Mouse (Mus musculus): Measurements from ENCODE around the gene Rrbp1. TPM values are rescaled to one million over a fixed set of nuclear protein-coding genes. Genes with fewer than 3 reads are reported as not detected.

Rrbp1 gene
- 42.7 and 48.6 TPM in 2 replicates for polyA plus RNA-seq (2016; fragmentation: Nextera tagmentation; extraction: Ambion mirVana)

DNA sequence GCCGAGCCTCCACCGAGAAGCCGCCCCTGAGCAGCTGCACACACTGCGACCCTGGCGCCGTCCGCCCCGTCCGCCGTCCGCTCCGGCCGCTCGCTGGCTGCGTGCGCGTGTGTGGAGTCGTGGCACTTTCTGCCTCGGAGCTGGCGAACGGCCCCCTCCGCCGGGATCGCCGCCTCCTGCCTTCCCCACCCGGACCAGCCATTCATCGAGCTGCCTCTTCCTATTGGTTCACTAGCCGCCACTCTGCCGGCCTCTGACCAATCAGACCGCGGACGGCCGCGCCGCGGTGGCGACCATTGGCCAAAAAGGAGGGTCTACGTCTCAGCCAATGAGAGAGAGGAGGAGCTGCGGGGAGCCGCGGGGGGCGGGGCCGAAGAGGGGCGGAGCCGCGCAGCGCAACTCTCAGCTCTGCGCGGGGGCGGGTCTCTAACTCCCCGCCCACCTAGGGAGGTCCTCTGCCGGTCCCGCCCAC is at the start of gene Rrbp1:
Rrbp1 (minus strand) TSS at position 184 of the 472 bp plus-strand sequence.
- H3K27me3 ChIP-seq (replicated peaks): no peaks in the 10 kb centered on the region
- peak within 1 kb of the TSS; percentile 83 for H3K27ac ChIP-seq
- H3K4me1 ChIP-seq: 0 out of 2 replicates have a peak, but pooled peaks cover 18% of the 10 kb centered on the region
- ATAC-seq (ENCODE audit: low FRiP score, low read depth): peak; percentile 98
- no peaks in the 10 kb centered on the region for H3K9me3 ChIP-seq
- peak within 1 kb of the TSS; percentile 91 for H3K4me3 ChIP-seq
- 0% methylated on average over 53 of the region's 53 CpGs for WGBS
- peak within 1 kb of the TSS; percentile 72 for H3K4me2 ChIP-seq (replicated peaks)
- peak within 1 kb of the TSS; percentile 87 for H3K9ac ChIP-seq
- no peaks in the 10 kb centered on the region for H3K36me3 ChIP-seq

DNA sequence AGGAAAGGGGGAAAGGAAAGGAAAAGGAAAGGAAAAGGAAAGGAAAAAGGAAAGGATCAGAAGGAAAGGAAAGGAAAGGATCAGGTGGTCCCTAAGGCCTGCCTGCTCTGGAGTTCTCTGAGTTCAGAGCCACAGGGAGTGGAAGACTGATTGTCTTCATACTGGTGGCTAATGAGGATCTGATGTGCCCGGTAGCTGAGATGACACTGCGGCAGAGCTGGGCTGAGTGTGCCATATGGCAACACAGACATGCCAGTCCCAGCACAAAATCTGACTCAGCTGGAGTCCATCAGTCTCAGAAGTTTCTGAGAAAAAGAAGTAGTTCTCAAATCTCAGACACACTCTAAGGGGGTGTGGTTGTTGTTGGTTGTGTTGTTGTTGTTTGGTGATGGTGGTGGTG is 46.7 kb upstream of the Rrbp1 start:
- no peak overlapping the region for H3K4me3 ChIP-seq

DNA sequence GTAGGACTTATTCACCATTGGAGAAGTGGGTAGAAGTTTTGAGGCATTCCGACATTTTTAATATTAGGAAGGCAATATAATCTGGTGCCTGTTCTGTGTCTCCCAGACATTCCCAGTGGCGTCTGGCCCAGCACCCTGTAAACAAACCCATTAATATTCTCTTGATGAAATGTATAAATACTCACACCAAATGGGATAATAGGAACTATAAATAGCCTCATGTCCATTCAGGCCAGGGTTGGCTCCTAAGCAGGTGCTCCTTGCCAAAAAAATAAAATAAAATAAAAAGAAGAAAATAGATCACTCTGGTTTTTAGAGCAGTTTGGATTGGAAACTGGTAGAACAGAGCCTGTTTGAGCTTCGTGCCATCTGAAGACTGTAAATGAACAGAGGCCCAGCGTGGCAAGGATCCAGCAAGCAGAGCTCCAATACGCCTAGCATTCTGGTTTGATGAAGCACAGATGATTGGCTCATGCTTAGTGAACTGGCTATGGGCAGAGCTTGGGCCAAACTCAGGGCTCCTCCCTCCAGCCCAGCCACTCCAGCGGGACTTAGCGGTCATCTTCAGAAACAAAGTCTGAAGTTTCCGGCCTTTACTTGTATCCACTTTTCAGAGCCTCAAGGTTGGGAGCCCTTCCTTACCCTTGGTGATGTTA is 41.5 kb upstream of the Rrbp1 start:
- H3K36me3 ChIP-seq: no peaks in the 10 kb centered on the region
- ATAC-seq (ENCODE audit: low FRiP score, low read depth): no peak
- WGBS: 91% methylated on average over 8 of the region's 8 CpGs

More for the DNA sequence above, 46.7 kb upstream of the Rrbp1 start:
- Histone ChIP-seq H3K9me3 (no peaks in the 10 kb centered on the region), H3K36me3 (no peaks in the 10 kb centered on the region), H3K27ac (no peak overlapping the region), H3K9ac (no peak overlapping the region), H3K27me3 (replicated peaks) (no peaks in the 10 kb centered on the region), H3K4me1 (no peaks in the 10 kb centered on the region), H3K4me2 (replicated peaks) (no peak overlapping the region)
- 83% methylated on average over 2 of the region's 2 CpGs for WGBS
- ATAC-seq (ENCODE audit: low FRiP score, low read depth): no peak

DNA sequence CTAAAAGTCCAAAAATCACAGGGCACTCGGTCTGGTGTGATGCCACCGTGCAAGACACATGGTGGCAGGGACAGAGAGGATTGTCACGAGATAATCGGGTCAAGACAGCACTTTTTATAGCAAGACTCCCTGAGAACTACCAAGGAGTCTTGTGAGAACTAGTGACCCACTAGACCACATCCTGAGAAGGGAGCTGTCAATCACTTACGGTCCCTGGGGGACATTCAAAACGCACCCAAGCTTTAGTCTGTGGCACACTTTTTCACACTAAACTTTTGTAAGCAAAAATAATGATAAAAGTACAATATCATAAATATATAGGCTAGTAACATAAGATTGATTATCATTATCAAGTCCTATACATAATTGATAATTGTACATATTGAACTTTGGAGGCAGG is 39.8 kb upstream of the Rrbp1 start:
- Histone ChIP-seq H3K27me3 (replicated peaks) (no peaks in the 10 kb centered on the region), H3K4me3 (no peak overlapping the region), H3K9ac (no peak overlapping the region), H3K4me2 (replicated peaks) (no peak overlapping the region), H3K9me3 (no peaks in the 10 kb centered on the region), H3K36me3 (no peaks in the 10 kb centered on the region), H3K4me1 (no peaks in the 10 kb centered on the region), H3K27ac (no peak overlapping the region)
- ATAC-seq (ENCODE audit: low FRiP score, low read depth): no peak
- 95% methylated on average over 6 of the region's 6 CpGs for WGBS

More for the DNA sequence above, 41.5 kb upstream of the Rrbp1 start:
- H3K9me3 ChIP-seq: no peaks in the 10 kb centered on the region
- H3K4me2 ChIP-seq (replicated peaks): no peak overlapping the region
- H3K4me3 ChIP-seq: no peak overlapping the region
- H3K4me1 ChIP-seq: no peaks in the 10 kb centered on the region
- H3K27ac ChIP-seq: no peak overlapping the region
- no peak overlapping the region for H3K9ac ChIP-seq
- H3K27me3 ChIP-seq (replicated peaks): no peaks in the 10 kb centered on the region

DNA sequence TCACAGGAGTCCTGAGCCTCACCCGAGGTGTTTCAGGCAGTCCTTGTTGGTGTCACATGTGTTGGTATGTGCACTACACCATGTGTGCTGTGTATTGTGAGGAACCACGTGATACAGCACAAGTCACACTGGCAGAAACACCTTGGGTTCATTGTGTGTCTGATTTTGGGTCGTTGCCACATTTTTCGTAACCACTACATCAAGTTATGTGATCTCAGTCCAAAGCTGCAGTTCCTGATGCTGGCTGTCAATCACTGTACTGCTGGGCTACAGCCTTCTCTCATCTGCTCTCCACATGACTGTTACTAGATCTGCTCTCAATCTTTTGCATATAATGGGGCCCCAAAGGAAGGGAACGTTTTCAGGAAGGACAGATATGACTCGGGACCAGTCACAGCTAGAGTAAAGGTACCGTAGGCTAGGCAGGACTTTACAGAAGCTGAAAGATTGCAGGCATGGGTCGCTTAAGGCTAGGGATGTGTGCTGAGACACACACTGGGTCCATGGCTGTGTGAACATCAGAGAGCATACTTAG is 39.1 kb upstream of the Rrbp1 start:
- no peak for ATAC-seq (ENCODE audit: low FRiP score, low read depth)
- Histone ChIP-seq H3K4me2 (replicated peaks) (no peak overlapping the region), H3K4me3 (no peak overlapping the region), H3K27ac (no peak overlapping the region), H3K36me3 (no peaks in the 10 kb centered on the region), H3K27me3 (replicated peaks) (no peaks in the 10 kb centered on the region), H3K9me3 (no peaks in the 10 kb centered on the region), H3K4me1 (no peaks in the 10 kb centered on the region), H3K9ac (no peak overlapping the region)
- 84% methylated on average over 8 of the region's 8 CpGs for WGBS

DNA sequence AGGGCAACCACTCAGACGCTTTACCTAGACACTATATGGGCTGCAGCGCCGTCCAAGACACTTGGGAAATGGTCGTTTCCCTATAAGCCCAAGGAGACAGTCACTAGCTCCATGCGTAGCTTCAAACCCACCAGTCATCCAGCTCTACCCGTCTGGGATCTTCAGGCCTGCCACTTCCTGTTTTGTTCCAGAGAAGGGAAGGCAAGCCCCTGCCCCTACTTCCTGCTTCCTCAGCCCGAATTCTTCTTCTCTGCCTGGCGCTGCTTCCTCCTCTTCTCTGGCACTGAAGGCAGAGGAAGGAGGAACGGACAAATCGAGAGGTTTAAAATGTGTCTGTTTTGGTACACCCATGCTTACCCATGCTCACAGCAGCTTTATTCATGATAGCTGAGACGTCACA is 35.9 kb upstream of the Rrbp1 start:
- no peak overlapping the region for H3K27ac ChIP-seq
- H3K9ac ChIP-seq: no peak overlapping the region
- ATAC-seq (ENCODE audit: low FRiP score, low read depth): no peak
- no peaks in the 10 kb centered on the region for H3K4me1 ChIP-seq
- peaks cover 15% of the 10 kb centered on the region for H3K9me3 ChIP-seq
- H3K4me3 ChIP-seq: no peak overlapping the region
- 79% methylated on average over 11 of the region's 11 CpGs for WGBS
- no peaks in the 10 kb centered on the region for H3K27me3 ChIP-seq (replicated peaks)
- no peaks in the 10 kb centered on the region for H3K36me3 ChIP-seq
- no peak overlapping the region for H3K4me2 ChIP-seq (replicated peaks)

DNA sequence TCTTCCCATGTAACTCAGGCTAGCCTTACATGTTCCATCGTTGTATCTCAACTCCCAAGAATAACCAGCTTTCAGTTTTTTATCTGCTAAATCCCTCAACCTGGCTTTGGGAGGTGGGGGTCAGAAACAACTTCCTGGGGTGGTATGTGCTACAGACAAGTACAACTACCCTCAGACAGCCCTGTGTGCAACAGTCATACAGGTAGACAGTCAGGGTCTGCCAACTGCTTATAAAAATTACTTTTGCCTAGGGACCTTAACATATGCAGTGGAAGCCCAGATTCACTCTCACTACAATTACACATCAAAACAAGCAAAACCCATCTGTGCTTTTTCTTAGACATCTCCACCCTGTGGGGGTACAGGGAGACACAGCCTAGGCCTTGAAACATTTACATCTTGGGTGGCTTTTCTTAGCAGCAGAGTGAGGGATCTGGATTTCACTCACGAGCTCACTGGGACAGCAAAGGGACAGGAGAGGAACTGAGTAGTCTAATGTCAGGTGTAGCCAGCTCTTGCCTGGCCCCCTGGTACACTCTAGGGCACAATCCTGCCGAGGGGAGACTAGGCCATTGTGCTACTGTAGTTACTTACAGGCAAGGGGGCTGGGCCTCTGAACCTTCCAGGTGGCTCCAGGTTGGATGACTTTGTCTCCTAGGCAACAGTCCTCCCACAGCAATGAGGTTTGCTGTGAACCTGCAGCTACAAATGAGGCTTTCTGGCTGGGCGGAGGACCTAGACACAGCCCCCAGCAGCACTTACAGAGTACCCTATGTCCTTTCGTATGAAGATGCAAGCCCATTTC is 34.9 kb upstream of the Rrbp1 start:
- Histone ChIP-seq H3K4me2 (replicated peaks) (no peak overlapping the region), H3K4me3 (no peak overlapping the region), H3K36me3 (no peaks in the 10 kb centered on the region), H3K9ac (no peak overlapping the region), H3K9me3 (peaks cover 17% of the 10 kb centered on the region), H3K27ac (no peak overlapping the region), H3K27me3 (replicated peaks) (no peaks in the 10 kb centered on the region), H3K4me1 (no peaks in the 10 kb centered on the region)
- 67% methylated on average over 5 of the region's 5 CpGs for WGBS
- ATAC-seq (ENCODE audit: low FRiP score, low read depth): no peak

DNA sequence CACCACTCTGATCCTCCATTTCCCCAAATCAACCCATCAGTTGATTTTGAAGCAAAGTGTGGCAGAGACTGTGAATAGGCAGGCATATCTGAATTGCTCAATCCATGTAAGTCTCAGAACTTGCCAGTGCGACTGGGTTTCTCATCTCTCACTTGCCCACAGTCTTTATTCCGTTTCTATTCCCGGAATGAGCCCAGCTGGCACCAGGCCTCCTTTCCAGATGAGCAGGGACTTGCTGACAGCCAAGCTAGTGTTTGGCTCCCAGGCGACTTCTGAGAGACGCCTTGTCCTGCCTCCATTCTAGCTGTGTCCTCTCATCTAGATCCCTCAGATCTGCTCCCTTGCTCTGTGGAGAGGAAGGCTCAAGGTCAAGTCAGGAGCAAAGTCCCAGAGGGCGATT is 33.7 kb upstream of the Rrbp1 start:
- Histone ChIP-seq H3K9me3 (peaks cover 17% of the 10 kb centered on the region), H3K27ac (no peak overlapping the region), H3K9ac (no peak overlapping the region), H3K4me2 (replicated peaks) (no peak overlapping the region), H3K4me3 (no peak overlapping the region), H3K4me1 (no peaks in the 10 kb centered on the region), H3K27me3 (replicated peaks) (no peaks in the 10 kb centered on the region), H3K36me3 (no peaks in the 10 kb centered on the region)
- ATAC-seq (ENCODE audit: low FRiP score, low read depth): no peak
- 83% methylated on average over 6 of the region's 6 CpGs for WGBS

DNA sequence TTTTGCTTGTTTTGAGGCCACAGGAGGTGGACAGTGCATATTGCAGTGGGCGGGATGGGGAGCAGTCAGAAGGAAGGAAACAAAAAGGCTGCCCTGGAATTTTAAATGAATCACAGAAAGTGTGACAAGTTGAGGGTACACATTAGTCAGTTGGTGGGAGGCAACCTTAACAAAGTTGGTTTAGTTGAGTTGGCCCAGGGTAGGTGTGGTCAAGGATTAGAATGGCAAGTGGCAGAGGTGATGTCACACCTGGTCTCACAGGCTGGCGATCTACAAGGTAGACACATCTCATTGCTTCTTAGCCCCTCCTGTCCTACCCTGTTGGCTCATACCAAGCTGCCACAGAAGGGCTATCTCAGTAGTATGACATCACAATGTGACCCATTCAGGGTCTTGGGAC is 21.6 kb upstream of the Rrbp1 start, which contains the start of gene Banf2:
Banf2 (plus strand) TSS at position 396 of the 400 bp plus-strand sequence.
- no peak within 1 kb of the TSS for H3K9ac ChIP-seq
- no peak for ATAC-seq (ENCODE audit: low FRiP score, low read depth)
- no peak within 1 kb of the TSS for H3K4me3 ChIP-seq
- no peaks in the 10 kb centered on the region for H3K36me3 ChIP-seq
- H3K27me3 ChIP-seq (replicated peaks): no peaks in the 10 kb centered on the region
- WGBS: 88% methylated on average over 2 of the region's 2 CpGs
- H3K4me2 ChIP-seq (replicated peaks): no peak within 1 kb of the TSS
- no peaks in the 10 kb centered on the region for H3K4me1 ChIP-seq
- no peak within 1 kb of the TSS for H3K27ac ChIP-seq
- H3K9me3 ChIP-seq: no peaks in the 10 kb centered on the region

DNA sequence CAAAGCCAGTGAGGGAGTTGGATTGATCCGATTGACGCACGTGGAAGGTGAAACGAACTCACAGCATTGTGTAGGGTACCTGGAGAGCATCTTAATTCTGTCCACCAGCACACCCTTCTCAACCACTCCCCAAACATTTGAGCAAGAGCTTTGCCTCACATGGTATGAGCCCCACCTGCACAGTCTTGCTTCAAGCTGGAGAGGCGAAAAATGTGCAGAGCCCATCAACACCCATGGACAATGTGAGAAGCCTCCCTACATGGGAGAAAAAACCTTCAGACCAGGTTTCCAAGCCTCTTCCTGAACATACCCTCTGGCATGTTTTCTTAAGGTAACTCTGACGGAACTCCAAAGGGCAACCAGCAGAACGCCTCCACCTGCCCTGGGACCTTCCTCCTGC is 19.7 kb upstream of the Rrbp1 start:
- Histone ChIP-seq H3K36me3 (no peaks in the 10 kb centered on the region), H3K4me3 (no peak overlapping the region), H3K4me1 (no peaks in the 10 kb centered on the region), H3K9me3 (no peaks in the 10 kb centered on the region), H3K9ac (no peak overlapping the region), H3K4me2 (replicated peaks) (no peak overlapping the region), H3K27ac (no peak overlapping the region), H3K27me3 (replicated peaks) (no peaks in the 10 kb centered on the region)
- ATAC-seq (ENCODE audit: low FRiP score, low read depth): no peak
- WGBS: 88% methylated on average over 7 of the region's 7 CpGs

DNA sequence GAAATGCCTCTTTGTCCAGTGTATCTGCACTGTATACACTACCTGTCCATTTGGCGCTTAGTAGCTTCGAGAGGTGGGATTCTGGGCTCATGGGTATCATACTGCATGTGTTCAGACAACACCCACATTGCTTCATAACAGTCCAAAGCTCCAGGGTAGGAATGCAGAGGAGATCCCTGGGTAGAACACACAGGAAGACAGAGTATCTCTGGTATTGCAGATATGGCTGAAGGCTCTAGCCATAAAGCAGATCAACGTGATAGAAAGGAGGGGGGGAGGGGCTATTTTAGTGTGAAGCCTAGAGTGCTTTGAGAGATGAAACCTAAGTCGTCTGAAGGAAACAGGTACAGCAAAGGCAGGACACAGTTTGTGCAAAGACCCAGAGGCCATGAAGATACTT is 15.4 kb upstream of the Rrbp1 start:
- H3K4me2 ChIP-seq (replicated peaks): no peak overlapping the region
- H3K9me3 ChIP-seq: no peaks in the 10 kb centered on the region
- no peak overlapping the region for H3K9ac ChIP-seq
- no peak for ATAC-seq (ENCODE audit: low FRiP score, low read depth)
- no peaks in the 10 kb centered on the region for H3K27me3 ChIP-seq (replicated peaks)
- no peaks in the 10 kb centered on the region for H3K36me3 ChIP-seq
- H3K27ac ChIP-seq: no peak overlapping the region
- WGBS: 77% methylated on average over 4 of the region's 4 CpGs
- no peaks in the 10 kb centered on the region for H3K4me1 ChIP-seq
- H3K4me3 ChIP-seq: no peak overlapping the region

DNA sequence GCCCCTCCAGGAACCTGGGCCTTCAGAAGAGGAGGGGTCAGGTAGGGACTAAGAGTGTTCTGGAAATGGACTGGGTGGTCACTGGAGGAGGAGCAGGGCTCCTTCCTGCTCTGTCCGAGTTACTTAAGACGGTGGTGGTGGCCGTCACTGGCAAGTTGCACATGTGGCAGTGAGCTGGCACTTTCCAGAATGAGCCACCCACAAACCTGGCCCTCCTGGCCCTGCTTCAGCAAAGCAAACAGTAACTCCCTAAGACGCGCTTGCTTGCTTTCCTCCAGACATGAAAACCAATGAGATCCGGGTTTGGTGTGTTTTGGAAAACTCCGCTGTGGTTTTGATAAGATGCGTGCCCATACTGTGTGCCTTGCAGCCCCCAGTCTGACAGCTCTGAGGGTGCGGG is 14.3 kb upstream of the Rrbp1 start:
- no peak for ATAC-seq (ENCODE audit: low FRiP score, low read depth)
- Histone ChIP-seq H3K4me3 (no peak overlapping the region), H3K4me1 (no peaks in the 10 kb centered on the region), H3K9ac (no peak overlapping the region), H3K36me3 (no peaks in the 10 kb centered on the region), H3K27me3 (replicated peaks) (no peaks in the 10 kb centered on the region), H3K27ac (no peak overlapping the region), H3K4me2 (replicated peaks) (no peak overlapping the region), H3K9me3 (no peaks in the 10 kb centered on the region)
- WGBS: 89% methylated on average over 9 of the region's 9 CpGs

All from neural tube, embryonic 12.5 days (tissue).